Mouse (Mus musculus): Measurements from ENCODE around the gene Polg2.
"Not testable (repeated sequence)": the region's sequence is repeated elsewhere in the genome, so short reads cannot be mapped to it uniquely, and the experiment has no call there.

The Polg2 gene

GRCm38 (mm10) chr11:106789649-106790048 lies 10.3 kb upstream of the Polg2 start:
- in situ Hi-C loops (cut with MboI, MseI), result no loop called here

- in situ Hi-C loops (cut with MboI, MseI), result no loop called here
These were observed 9.6 kb upstream of the Polg2 start, which contains the start of the genes Ddx5 and Cep95 for GRCm38 (mm10) chr11:106788775-106789459. Ddx5 (minus strand) TSS chr11:106789185. Cep95 (plus strand) TSS chr11:106789252.

GRCm38 (mm10) chr11:106788026-106788774 lies 8.9 kb upstream of the Polg2 start:
- in situ Hi-C loops (cut with MboI, MseI), result no loop called here

- in situ Hi-C loops (cut with MboI, MseI), result no loop called here
These were observed 8.0 kb upstream of the Polg2 start for GRCm38 (mm10) chr11:106787131-106788025.

- in situ Hi-C loops (cut with MboI, MseI), result no loop called here
These were observed 5.7 kb upstream of the Polg2 start for GRCm38 (mm10) chr11:106785043-106785442.

GRCm38 (mm10) chr11:106784476-106784875 lies 5.1 kb upstream of the Polg2 start:
- in situ Hi-C loops (cut with MboI, MseI), result no loop called here

GRCm38 (mm10) chr11:106782841-106783764 lies 3.8 kb upstream of the Polg2 start:
- in situ Hi-C loops (cut with MboI, MseI), result no loop called here

- in situ Hi-C loops (cut with MboI, MseI), result not testable (repeated sequence)
These were observed 2.9 kb upstream of the Polg2 start for GRCm38 (mm10) chr11:106782271-106782670.

GRCm38 (mm10) chr11:106780590-106781220 lies 1.4 kb upstream of the Polg2 start:
- in situ Hi-C loops (cut with MboI, MseI), result no loop called here

GRCm38 (mm10) chr11:106780089-106780425 lies 720 bp upstream of the Polg2 start:
- in situ Hi-C loops (cut with MboI, MseI), result no loop called here

GRCm38 (mm10) chr11:106778589-106779387 lies 549 bp downstream of the Polg2 start:
- in situ Hi-C loops (cut with MboI, MseI), result no loop called here

- in situ Hi-C loops (cut with MboI, MseI), result no loop called here
These were observed 1.2 kb downstream of the Polg2 start for GRCm38 (mm10) chr11:106778132-106778531.

- in situ Hi-C loops (cut with MboI, MseI), result no loop called here
These were observed 1.9 kb downstream of the Polg2 start for GRCm38 (mm10) chr11:106777395-106777794.

GRCm38 (mm10) chr11:106776960-106777359 lies 2.4 kb downstream of the Polg2 start:
- in situ Hi-C loops (cut with MboI, MseI), result no loop called here

GRCm38 (mm10) chr11:106773061-106773460 lies 6.3 kb downstream of the Polg2 start:
- in situ Hi-C loops (cut with MboI, MseI), result no loop called here

GRCm38 (mm10) chr11:106770195-106770974 lies 9.0 kb downstream of the Polg2 start:
- in situ Hi-C loops (cut with MboI, MseI), result no loop called here

GRCm38 (mm10) chr11:106767516-106767915 lies 11.8 kb downstream of the Polg2 start:
- in situ Hi-C loops (cut with MboI, MseI), result no loop called here

GRCm38 (mm10) chr11:106766611-106767162 lies 12.7 kb downstream of the Polg2 start:
- in situ Hi-C loops (cut with MboI, MseI), result no loop called here

GRCm38 (mm10) chr11:106762800-106763185 lies 16.5 kb downstream of the Polg2 start:
- in situ Hi-C loops (cut with MboI, MseI), result no loop called here

Measured in regulatory T cell (primary cell).